Mouse (Mus musculus) right cerebral cortex, postnatal 4 days (tissue): Measurements from ENCODE around the gene Slc2a13.

ENCODE experiments used
- DNase-seq: peaks from one replicate; pipeline ENCODE4 v3.0.0-alpha.2; 2022

Gene Slc2a13

DNA sequence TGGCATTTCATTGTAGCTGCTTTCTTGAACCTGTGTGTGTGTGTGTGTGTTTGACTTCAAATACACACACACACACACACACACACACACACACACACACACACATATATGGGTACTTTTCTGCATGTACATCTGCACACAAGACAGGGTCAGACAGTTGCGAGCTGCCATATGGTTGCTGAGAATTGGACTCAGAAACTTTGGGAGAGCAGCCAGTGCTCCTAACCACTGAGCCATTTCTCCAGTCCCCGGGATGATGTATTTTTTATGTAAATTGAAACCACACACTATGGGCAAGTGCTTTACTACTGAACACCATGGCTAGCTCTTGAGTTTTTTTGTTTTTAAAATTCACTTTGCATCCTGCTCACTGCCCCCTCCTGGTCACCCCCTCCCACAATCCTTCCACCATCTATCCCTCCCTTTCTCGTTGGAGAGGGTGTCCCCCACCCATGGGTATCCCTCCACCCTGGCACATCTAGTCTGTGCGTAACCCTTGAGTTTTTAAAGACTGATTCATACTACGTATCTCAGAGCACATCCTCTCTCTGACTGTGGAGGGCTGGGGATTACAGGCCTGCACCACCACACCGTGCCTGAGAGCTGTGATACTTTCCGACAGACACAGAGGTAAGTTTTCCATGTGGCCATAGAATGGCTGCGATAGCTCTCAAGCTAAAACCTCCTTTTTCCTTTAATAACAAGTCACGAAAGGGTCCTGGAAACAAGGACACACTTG, 200.4 kb downstream of the Slc2a13 start:
- no peak for DNase-seq

- DNase-seq, result no peak
These were observed 201.1 kb downstream of the Slc2a13 start for GRCm38 (mm10) chr15:91371859-91372394.

DNA sequence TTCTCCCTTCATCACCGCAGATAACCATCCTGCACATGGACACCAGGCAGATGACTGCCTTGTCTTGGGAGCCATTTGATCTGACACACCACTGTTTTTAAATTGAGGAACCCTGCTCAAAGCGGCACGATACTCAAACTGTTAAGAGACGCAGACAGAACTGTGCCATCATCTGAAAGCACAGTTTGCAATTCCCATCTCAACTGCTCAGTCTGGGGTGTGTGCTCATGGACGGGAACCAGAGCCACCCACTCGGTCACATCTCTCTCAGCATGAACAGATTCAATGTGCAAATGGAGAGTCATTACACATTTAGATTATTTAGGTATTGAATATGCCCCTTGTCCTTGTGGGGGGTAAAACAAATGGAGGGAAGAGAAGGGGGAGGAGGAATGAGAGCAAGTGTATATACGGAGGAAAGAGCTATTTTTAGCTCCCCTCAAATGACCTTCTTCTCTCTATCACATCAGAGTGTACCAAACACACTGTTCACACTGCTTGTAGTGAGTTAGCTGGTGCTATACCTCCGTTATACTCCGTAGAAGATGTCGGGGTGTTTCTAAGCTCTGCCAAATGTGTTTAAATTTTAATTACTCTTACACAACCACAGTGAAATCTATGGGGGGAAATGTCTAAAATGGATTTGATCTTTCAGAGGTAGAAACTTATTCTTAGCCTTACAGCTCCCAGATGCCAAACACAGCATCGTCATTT, 203.2 kb downstream of the Slc2a13 start:
- no peak for DNase-seq

DNA sequence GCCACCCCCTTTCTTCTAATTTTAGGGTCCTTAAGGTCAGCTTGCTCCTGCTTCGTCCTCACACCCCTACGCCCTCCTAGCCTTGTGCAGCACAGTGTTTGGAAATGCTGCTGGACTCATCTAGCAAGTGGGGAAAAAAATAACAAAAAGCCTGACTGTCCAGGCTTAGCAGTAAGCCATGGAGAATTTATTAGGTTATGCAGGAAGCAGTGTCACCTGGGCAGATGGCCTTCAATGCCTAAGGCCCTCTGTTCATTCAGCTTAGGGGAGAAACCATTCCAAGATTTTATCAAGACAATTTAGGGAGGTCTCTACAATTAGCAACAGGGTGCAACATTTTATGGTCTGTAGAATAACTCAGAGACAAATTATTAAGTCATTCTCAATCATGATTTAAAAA, 212.6 kb downstream of the Slc2a13 start:
- no peak for DNase-seq

GRCm38 (mm10) chr15:91351006-91351405, 222.1 kb downstream of the Slc2a13 start:
- no peak for DNase-seq

GRCm38 (mm10) chr15:91338350-91338749, 234.7 kb downstream of the Slc2a13 start:
- DNase-seq, result no peak

- no peak for DNase-seq
These were observed 238.6 kb downstream of the Slc2a13 start for GRCm38 (mm10) chr15:91334416-91334900.

DNA sequence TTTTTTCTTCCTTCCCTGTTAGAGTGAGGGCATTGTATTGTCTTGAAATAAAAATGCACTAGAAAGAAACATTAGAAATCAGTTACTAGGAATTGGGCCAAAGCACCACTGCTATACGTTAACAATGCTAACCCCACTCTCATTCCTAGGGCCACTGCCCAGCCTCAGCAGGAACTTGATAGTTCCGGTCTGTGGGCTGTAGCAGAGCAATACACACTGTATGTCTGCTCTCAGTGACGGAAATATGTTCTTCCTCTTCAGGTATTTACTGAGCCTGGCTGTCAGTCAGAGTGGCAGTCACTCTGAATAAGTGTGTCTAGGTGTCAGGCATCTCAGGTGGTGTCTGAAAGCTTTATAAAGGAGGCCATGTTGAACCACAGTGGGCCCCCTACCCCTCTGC, 245.3 kb downstream of the Slc2a13 start:
- DNase-seq, result no peak

- DNase-seq, result no peak
These were observed 246.0 kb downstream of the Slc2a13 start for GRCm38 (mm10) chr15:91327023-91327422.

- no peak for DNase-seq
These were observed 253.7 kb downstream of the Slc2a13 start for GRCm38 (mm10) chr15:91319376-91319775.

DNA sequence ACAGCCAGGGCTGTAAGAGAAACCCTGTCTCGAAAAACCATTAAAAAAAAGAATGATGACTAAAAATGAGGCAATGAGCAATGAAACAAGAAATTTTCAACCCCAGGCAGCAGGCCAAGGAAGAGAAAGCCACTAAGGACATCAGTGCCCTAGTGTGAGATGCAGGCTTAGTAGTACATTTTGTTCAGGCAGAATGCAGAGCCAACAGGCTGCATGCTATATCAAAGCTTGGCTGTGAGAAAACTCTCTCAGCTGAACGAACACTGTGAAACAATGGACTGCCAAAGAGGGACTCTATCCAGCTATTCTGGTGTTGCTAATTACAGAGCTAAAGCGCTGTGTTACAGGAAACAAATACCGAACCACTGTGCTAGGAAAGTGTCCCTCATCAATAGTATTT, 256.1 kb downstream of the Slc2a13 start:
- DNase-seq, result peak; percentile 16

DNA sequence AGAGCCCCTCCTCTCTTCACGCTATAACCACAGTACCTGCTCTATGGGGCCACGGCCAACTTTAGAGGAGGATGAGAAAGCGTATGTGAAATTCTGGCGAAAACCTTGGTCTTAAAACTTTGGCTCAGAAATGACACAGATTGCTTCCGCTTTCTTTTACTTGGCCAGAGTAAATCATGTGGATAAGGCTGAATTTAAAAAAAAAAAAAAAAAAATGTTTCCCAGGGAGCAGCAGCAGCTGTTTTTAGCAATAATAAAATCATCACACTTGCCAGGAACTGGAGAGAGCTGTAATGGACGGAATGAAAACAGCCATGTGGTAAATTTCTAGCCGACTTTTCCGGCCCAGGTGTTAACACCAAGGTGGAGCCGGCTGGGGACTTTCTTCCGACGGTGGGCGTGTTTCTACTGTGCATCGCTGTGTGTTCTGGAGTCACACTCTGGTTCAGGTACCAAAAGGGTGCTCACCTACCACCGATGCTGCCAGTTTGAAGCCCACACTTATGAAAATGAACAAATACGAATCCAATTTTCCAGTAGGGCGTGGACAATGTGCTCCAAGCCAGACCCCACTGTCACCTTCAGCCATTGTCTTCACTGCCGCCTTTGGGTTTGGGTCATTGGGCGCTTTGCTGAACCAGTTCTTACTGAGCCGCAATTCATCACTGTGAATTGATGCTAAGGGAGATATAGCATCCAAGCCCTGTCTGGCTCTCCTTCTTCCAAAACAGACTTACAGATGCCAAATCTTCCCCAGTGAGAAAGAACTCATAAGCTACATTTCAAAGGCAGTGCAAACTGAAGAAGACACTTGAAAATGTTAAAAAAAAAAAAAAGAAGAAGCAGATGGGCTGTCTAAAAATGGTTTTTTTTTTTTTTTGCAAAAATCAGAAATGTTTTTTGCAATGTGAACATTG, 258.4 kb downstream of the Slc2a13 start:
- DNase-seq, result no peak

DNA sequence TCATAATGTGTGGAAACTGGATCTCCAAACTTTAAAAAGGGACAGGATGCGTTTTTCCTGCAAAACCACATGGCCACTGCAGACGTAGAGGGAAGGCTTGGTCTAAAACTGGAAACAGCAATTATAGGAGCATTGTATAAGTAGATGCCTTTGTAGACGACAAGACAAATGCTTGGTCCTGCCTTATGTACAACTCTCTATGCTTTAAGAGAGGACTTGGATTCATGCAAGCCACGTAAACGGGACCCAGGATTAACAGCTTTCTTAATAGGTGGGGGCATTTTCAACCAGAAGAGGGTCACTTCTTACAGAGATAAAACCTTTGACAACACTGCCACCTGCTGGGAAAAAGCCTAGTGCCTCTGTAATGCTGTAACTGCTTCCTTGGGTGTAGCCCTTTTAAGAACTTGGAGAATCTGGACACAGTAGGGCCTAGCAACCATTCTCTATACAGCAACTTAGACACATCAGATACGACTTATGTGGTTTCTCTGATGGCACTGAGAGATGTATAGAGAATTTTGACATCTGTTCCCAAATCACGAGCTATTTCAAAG, 268.7 kb downstream of the Slc2a13 start:
- peak; percentile 60 for DNase-seq

DNA sequence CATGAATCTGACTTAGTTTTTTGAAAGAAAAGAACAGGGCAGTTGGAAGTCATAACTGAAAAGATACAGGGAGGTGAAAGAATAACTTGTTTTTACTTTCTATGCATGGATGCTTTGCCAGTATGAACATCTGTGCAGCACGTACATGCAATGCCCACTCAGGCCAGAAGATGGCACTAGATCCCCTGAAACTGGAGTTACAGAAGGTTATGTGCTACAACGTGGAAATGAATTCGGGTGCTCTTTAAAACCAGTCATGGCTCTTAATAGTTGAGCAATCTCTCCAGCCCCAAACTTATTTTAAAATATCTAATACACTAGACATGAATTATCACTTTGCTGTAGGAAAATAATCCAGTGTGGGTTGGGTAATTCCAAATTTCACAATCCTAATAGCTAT, 271.7 kb downstream of the Slc2a13 start:
- DNase-seq, result peak; percentile 96

GRCm38 (mm10) chr15:91299319-91299835, 273.7 kb downstream of the Slc2a13 start:
- DNase-seq, result no peak

DNA sequence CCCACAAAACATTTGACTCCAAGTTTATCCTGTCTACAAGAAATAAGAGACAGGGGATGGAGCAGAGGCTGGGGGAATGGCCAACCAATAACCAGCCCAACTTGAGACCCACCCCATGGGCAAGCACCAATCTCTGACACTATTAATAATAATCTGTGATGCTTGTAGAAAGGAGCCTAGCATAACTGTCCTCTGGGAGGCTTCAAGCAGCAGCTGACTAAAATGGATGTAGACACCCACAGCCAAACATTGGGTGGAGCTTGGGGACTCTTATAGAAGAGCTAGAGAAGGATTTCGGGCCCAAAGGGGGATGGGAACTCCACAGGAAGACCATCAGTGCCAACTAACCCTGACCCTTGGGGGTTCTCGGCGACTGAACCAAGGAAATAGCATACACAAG, 289.6 kb downstream of the Slc2a13 start:
- DNase-seq, result no peak

GRCm38 (mm10) chr15:91282822-91283221, 290.2 kb downstream of the Slc2a13 start:
- DNase-seq, result no peak

- no peak for DNase-seq
These were observed 291.5 kb downstream of the Slc2a13 start for GRCm38 (mm10) chr15:91281521-91281920.

- no peak for DNase-seq
These were observed 293.5 kb downstream of the Slc2a13 start for GRCm38 (mm10) chr15:91279571-91279970.

- DNase-seq, result no peak
These were observed 297.1 kb downstream of the Slc2a13 start for GRCm38 (mm10) chr15:91275961-91276360.

DNA sequence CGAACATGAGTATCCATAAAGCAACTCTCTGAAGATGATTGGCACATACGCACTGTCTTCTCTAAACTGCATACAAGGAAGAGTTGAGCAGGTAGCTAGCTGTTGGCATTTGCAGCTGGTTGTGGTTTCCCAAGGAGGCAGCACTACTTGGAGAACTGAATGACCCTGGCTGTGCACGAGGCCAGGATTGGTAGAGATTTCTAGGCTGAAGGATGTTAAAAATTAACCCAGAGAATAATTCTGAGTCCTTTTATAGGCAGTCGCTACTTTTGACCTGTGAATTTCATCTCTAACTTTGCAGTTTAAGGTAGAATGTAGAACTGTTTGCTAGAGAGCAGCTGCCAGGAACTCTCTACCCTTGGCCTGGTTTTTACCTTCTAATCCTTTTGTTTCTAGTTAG, 304.5 kb downstream of the Slc2a13 start:
- no peak for DNase-seq

- no peak for DNase-seq
These were observed 309.1 kb downstream of the Slc2a13 start for GRCm38 (mm10) chr15:91263926-91264325.
